Mouse (Mus musculus) midbrain, postnatal 0 days (tissue): ENCODE measurements at regions not wholly inside any gene's neighbourhood (a gene's known extent, or its start where the extent isn't known, plus 50 kb on each side); places are given as distances from the start of the nearest gene placed in this dataset.
A peak's percentile ranks its signal among the peaks of the same experiment; 100 is the strongest.

Experiments used
- ATAC-seq: fragments of 200-750 bp; cut with Nextera tagmentation; 2 replicates; pipeline ENCODE4 v1.8.0; 2017; ENCODE audit warnings: moderate number of reproducible peaks, mild to moderate bottlenecking, moderate TSS enrichment, moderate library complexity; ENCODE audit not compliant: low FRiP score
- DNase-seq: peaks from one replicate; pipeline ENCODE4 v3.0.0-alpha.2; 2015; ENCODE audit warnings: low spot score
- H3K27ac ChIP-seq: fragments of 300-500 bp; sonication (generic); 2 replicates; pipeline ENCODE4 v1.5.1; 2014; ENCODE audit warnings: low read depth, mild to moderate bottlenecking, low read length, mixed read lengths
- H3K27me3 ChIP-seq: fragments of 300-500 bp; sonication (generic); 2 replicates; pipeline ENCODE4 v1.6.1; 2014; ENCODE audit warnings: low read length, control low read depth, mixed read lengths; ENCODE audit not compliant: insufficient read depth
- H3K36me3 ChIP-seq: fragments of 300-500 bp; sonication (generic); 2 replicates; pipeline ENCODE4 v1.6.1; 2014; ENCODE audit warnings: low read length, control low read depth, mixed read lengths; ENCODE audit not compliant: insufficient read depth
- H3K4me1 ChIP-seq: fragments of 300-500 bp; sonication (generic); 2 replicates; pipeline ENCODE4 v1.6.1; 2014; ENCODE audit warnings: mild to moderate bottlenecking, control low read depth, antibody characterized with exemption, low read length, mixed read lengths; ENCODE audit not compliant: insufficient read depth
- H3K4me2 ChIP-seq: fragments of 300-500 bp; sonication (generic); 2 replicates; pipeline ENCODE4 v1.6.1; 2014; ENCODE audit warnings: low read depth, mild to moderate bottlenecking, low read length, mixed read lengths; ENCODE audit not compliant: poor library complexity, severe bottlenecking
- H3K4me3 ChIP-seq: fragments of 300-500 bp; sonication (generic); 2 replicates; pipeline ENCODE4 v1.5.1; 2014; ENCODE audit warnings: low read depth, mild to moderate bottlenecking, low read length, moderate library complexity
- H3K9ac ChIP-seq: fragments of 300-500 bp; sonication (generic); replicated peaks from 2 replicates; pipeline ENCODE4 v1.6.1; 2014; ENCODE audit warnings: mild to moderate bottlenecking, low read length, moderate library complexity, mixed read lengths; ENCODE audit not compliant: poor library complexity, severe bottlenecking
- H3K9me3 ChIP-seq: fragments of 300-500 bp; sonication (generic); 2 replicates; pipeline ENCODE4 v1.6.1; 2016; ENCODE audit warnings: low read length, control low read depth
- CTCF ChIP-seq: IDR thresholded peaks from 2 replicates; pipeline ENCODE4 v1.5.1; 2016; ENCODE audit warnings: antibody characterized with exemption, mild to moderate bottlenecking
- WGBS: fragments of 180-500 bp; shearing (Covaris S2); extraction: QIAGEN DNeasy Blood & Tissue Kit; methylation state at CpG from one replicate; pipeline ENCODE4 v1.1.7; 2014; 5-methylcytosine and 5-hydroxymethylcytosine counted together

- H3K4me1 ChIP-seq: no peaks in the 10 kb centered on the region
- H3K9me3 ChIP-seq: no peaks in the 10 kb centered on the region
- H3K9ac ChIP-seq: no peak overlapping the region
- ATAC-seq: no peak
- no peak for TF ChIP-seq CTCF
- H3K4me3 ChIP-seq: no peak overlapping the region
- no peaks in the 10 kb centered on the region for H3K27me3 ChIP-seq
- H3K27ac ChIP-seq: no peak overlapping the region
- H3K36me3 ChIP-seq: no peaks in the 10 kb centered on the region
- 90% methylated on average over 5 of the region's 5 CpGs for WGBS
- H3K4me2 ChIP-seq: no peak overlapping the region
- no peak for DNase-seq
Observed at GRCm38 (mm10) chr10:8057855-8058254, 101.8 kb upstream of the Tab2 start.

GRCm38 (mm10) chr10:8055293-8055692 lies 99.3 kb upstream of the Tab2 start:
- H3K27me3 ChIP-seq: no peaks in the 10 kb centered on the region
- H3K36me3 ChIP-seq: no peaks in the 10 kb centered on the region
- H3K27ac ChIP-seq: no peak overlapping the region
- H3K4me1 ChIP-seq: no peaks in the 10 kb centered on the region
- no peak for TF ChIP-seq CTCF
- H3K4me3 ChIP-seq: no peak overlapping the region
- no peak for ATAC-seq
- WGBS: 73% methylated on average over 6 of the region's 6 CpGs
- no peak for DNase-seq
- H3K9me3 ChIP-seq: no peaks in the 10 kb centered on the region
- no peak overlapping the region for H3K4me2 ChIP-seq
- H3K9ac ChIP-seq: no peak overlapping the region

- 95% methylated on average over 3 of the region's 3 CpGs for WGBS
- no peak for ATAC-seq
Observed at GRCm38 (mm10) chr10:8043416-8044163, 87.6 kb upstream of the Tab2 start.

GRCm38 (mm10) chr10:8042306-8042705 lies 86.3 kb upstream of the Tab2 start:
- H3K36me3 ChIP-seq: no peaks in the 10 kb centered on the region
- DNase-seq: no peak

More at GRCm38 (mm10) chr10:8043416-8044163, 87.6 kb upstream of the Tab2 start:
- Histone ChIP-seq H3K9me3 (no peaks in the 10 kb centered on the region), H3K4me2 (no peak overlapping the region), H3K36me3 (no peaks in the 10 kb centered on the region), H3K4me3 (no peak overlapping the region), H3K9ac (no peak overlapping the region), H3K27ac (no peak overlapping the region), H3K27me3 (no peaks in the 10 kb centered on the region), H3K4me1 (no peaks in the 10 kb centered on the region)
- no peak for DNase-seq
- TF ChIP-seq CTCF: no peak

GRCm38 (mm10) chr10:8041790-8042189 lies 85.8 kb upstream of the Tab2 start:
- H3K27ac ChIP-seq: no peak overlapping the region
- no peak for TF ChIP-seq CTCF
- no peaks in the 10 kb centered on the region for H3K9me3 ChIP-seq
- 57% methylated on average over 8 of the region's 8 CpGs for whole genome bisulfite sequencing
- 0 out of 2 replicates have a peak, but pooled peaks cover 3% of the 10 kb centered on the region for H3K4me1 ChIP-seq
- ATAC-seq (no peak), DNase-seq (no peak)
- H3K36me3 ChIP-seq: no peaks in the 10 kb centered on the region
- H3K27me3 ChIP-seq: no peaks in the 10 kb centered on the region
- no peak overlapping the region for H3K4me2 ChIP-seq
- no peak overlapping the region for H3K9ac ChIP-seq
- no peak overlapping the region for H3K4me3 ChIP-seq

More at GRCm38 (mm10) chr10:8042306-8042705, 86.3 kb upstream of the Tab2 start:
- ATAC-seq: no peak
- Histone ChIP-seq H3K4me1 (0 out of 2 replicates have a peak, but pooled peaks cover 3% of the 10 kb centered on the region), H3K4me2 (no peak overlapping the region), H3K27ac (no peak overlapping the region), H3K9me3 (no peaks in the 10 kb centered on the region), H3K27me3 (no peaks in the 10 kb centered on the region), H3K9ac (no peak overlapping the region), H3K4me3 (no peak overlapping the region)
- 94% methylated on average over 6 of the region's 6 CpGs for WGBS
- no peak for TF ChIP-seq CTCF

- Histone ChIP-seq H3K4me2 (no peak overlapping the region), H3K27ac (no peak overlapping the region), H3K9me3 (no peaks in the 10 kb centered on the region), H3K9ac (no peak overlapping the region), H3K4me3 (no peak overlapping the region), H3K36me3 (no peaks in the 10 kb centered on the region), H3K4me1 (0 out of 2 replicates have a peak, but pooled peaks cover 3% of the 10 kb centered on the region), H3K27me3 (no peaks in the 10 kb centered on the region)
- no peak for TF ChIP-seq CTCF
- ATAC-seq (peak; percentile 38; the same call in 1 of the 2 replicates), DNase-seq (peak; percentile 19)
- 13% methylated on average over 5 of the region's 5 CpGs for WGBS
Observed at GRCm38 (mm10) chr10:8037986-8038631, 82.1 kb upstream of the Tab2 start.
